Mouse (Mus musculus): ENCODE results near the gene Dcaf6.

GRCm38 (mm10) chr1:165396401-165396805, 63.9 kb downstream of the Dcaf6 start:
- TF ChIP-seq POLR2AphosphoS2 (IDR thresholded peaks at IDR 0.05; ENCODE audit: insufficient read length, low read depth) = no peak
- no peak for TF ChIP-seq POLR2A (IDR thresholded peaks at IDR 0.05; ENCODE audit: insufficient read length, low read depth)
- TF ChIP-seq MYOD1 (IDR thresholded peaks at IDR 0.05; ENCODE audit: control insufficient read depth in 1 of 3, insufficient read length in 2 of 3, low read depth in 2 of 3) = no peak
- TF ChIP-seq MAX (IDR thresholded peaks at IDR 0.05; ENCODE audit: low read depth) = no peak
- TF ChIP-seq E2F4 (IDR thresholded peaks at IDR 0.05; ENCODE audit: insufficient read depth) = no peak
- TF ChIP-seq REST (IDR thresholded peaks at IDR 0.05; ENCODE audit: insufficient read depth, insufficient read length) = no peak
- TF ChIP-seq USF1 (IDR thresholded peaks at IDR 0.05; ENCODE audit: low read depth) = no peak
